Mouse (Mus musculus) intestine, embryonic 15.5 days (tissue): Measurements from ENCODE around the gene Ighmbp2. TPM values are rescaled to one million over a fixed set of nuclear protein-coding genes. Genes with fewer than 3 reads are reported as not detected.

Experiments used
- ATAC-seq: fragments of 200-750 bp; cut with Nextera tagmentation; 2 replicates; pipeline ENCODE4 v1.8.0; 2017; ENCODE audit warnings: moderate TSS enrichment, moderate library complexity
- H3K27ac ChIP-seq: fragments of 300-500 bp; sonication (generic); 2 replicates; pipeline ENCODE4 v1.5.1; 2015; ENCODE audit warnings: mild to moderate bottlenecking, inconsistent platforms
- H3K27me3 ChIP-seq: fragments of 300-500 bp; sonication (generic); replicated peaks from 2 replicates; pipeline ENCODE4 v1.6.1; 2015; ENCODE audit warnings: inconsistent platforms
- H3K36me3 ChIP-seq: fragments of 300-500 bp; sonication (generic); 2 replicates; pipeline ENCODE4 v1.6.1; 2015; ENCODE audit warnings: inconsistent platforms
- H3K4me1 ChIP-seq: fragments of 300-500 bp; sonication (generic); replicated peaks from 2 replicates; pipeline ENCODE4 v1.6.1; 2015; ENCODE audit warnings: inconsistent platforms
- H3K4me2 ChIP-seq: fragments of 300-500 bp; sonication (generic); replicated peaks from 2 replicates; pipeline ENCODE4 v1.6.1; 2015; ENCODE audit warnings: mild to moderate bottlenecking, inconsistent platforms
- H3K4me3 ChIP-seq: fragments of 300-500 bp; sonication (generic); replicated peaks from 2 replicates; pipeline ENCODE4 v1.5.1; 2015; ENCODE audit warnings: inconsistent platforms
- H3K9ac ChIP-seq: fragments of 300-500 bp; sonication (generic); 2 replicates; pipeline ENCODE4 v1.6.1; 2015; ENCODE audit warnings: inconsistent platforms
- H3K9me3 ChIP-seq: fragments of 300-500 bp; sonication (generic); 2 replicates; pipeline ENCODE4 v1.6.1; 2016; ENCODE audit warnings: inconsistent platforms
- WGBS: fragments of 180-500 bp; shearing (Covaris S2); methylation state at CpG from one replicate; pipeline ENCODE4 v1.1.7; 2015; 5-methylcytosine and 5-hydroxymethylcytosine counted together
- polyA plus RNA-seq: library from polyadenylated mRNA; unstranded; fragments of >200 nt; fragmentation: Nextera tagmentation; extraction: Ambion mirVana; gene quantifications from 2 replicates; pipeline ENCODE4 v1.2.1, GENCODE M21; 2015

Gene Ighmbp2
- 7.7 and 8.8 TPM in 2 replicates for polyA plus RNA-seq

- Histone ChIP-seq H3K27me3 (no peaks in the 10 kb centered on the region), H3K9me3 (no peaks in the 10 kb centered on the region), H3K36me3 (0 out of 2 replicates have a peak, but pooled peaks cover 8% of the 10 kb centered on the region), H3K4me2 (peak within 1 kb of the TSS; percentile 66), H3K27ac (peak within 1 kb of the TSS; percentile 66), H3K9ac (peak within 1 kb of the TSS; percentile 76), H3K4me1 (peaks cover 7% of the 10 kb centered on the region), H3K4me3 (peak within 1 kb of the TSS; percentile 85)
- peak; percentile 95 for ATAC-seq
- under 1% methylated on average over 49 of the region's 49 CpGs for WGBS
Measured at GRCm38 (mm10) chr19:3282572-3283467, at the start of gene Ighmbp2, which contains the start of gene Mrpl21. Ighmbp2 (minus strand) TSS chr19:3283017. Mrpl21 (plus strand) TSS chr19:3282901.

- Histone ChIP-seq H3K27me3 (no peaks in the 10 kb centered on the region), H3K36me3 (no peaks in the 10 kb centered on the region), H3K4me1 (peaks cover 36% of the 10 kb centered on the region), H3K9me3 (no peaks in the 10 kb centered on the region), H3K9ac (no peak overlapping the region), H3K27ac (0 out of 2 replicates have a peak overlapping the region, but pooled peaks have one; percentile 94), H3K4me3 (no peak overlapping the region), H3K4me2 (peak overlapping the region; percentile 97)
- WGBS = 82% methylated on average over 12 of the region's 12 CpGs
- ATAC-seq = no peak
Measured at GRCm38 (mm10) chr19:3326479-3327047, 43.7 kb upstream of the Ighmbp2 start.

GRCm38 (mm10) chr19:3325771-3326478 lies 43.1 kb upstream of the Ighmbp2 start:
- H3K4me3 ChIP-seq = peak overlapping the region; percentile 63
- H3K9ac ChIP-seq = no peak overlapping the region
- no peak; the same call in 1 of the 2 replicates for ATAC-seq
- no peaks in the 10 kb centered on the region for H3K27me3 ChIP-seq
- 30% methylated on average over 15 of the region's 15 CpGs for WGBS
- H3K4me2 ChIP-seq = peak overlapping the region; percentile 97
- H3K36me3 ChIP-seq = no peaks in the 10 kb centered on the region
- peak overlapping the region; percentile 94; the same call in 1 of the 2 replicates for H3K27ac ChIP-seq
- H3K4me1 ChIP-seq = peaks cover 41% of the 10 kb centered on the region
- H3K9me3 ChIP-seq = no peaks in the 10 kb centered on the region

- ATAC-seq = peak; percentile 81
- peak overlapping the region; percentile 97 for H3K4me2 ChIP-seq
- peak overlapping the region; percentile 63 for H3K4me3 ChIP-seq
- peak overlapping the region; percentile 63 for H3K9ac ChIP-seq
- no peaks in the 10 kb centered on the region for H3K9me3 ChIP-seq
- no peaks in the 10 kb centered on the region for H3K27me3 ChIP-seq
- peaks cover 41% of the 10 kb centered on the region for H3K4me1 ChIP-seq
- WGBS = under 1% methylated on average over 59 of the region's 59 CpGs
- no peaks in the 10 kb centered on the region for H3K36me3 ChIP-seq
- peak overlapping the region; percentile 94 for H3K27ac ChIP-seq
Measured at GRCm38 (mm10) chr19:3324931-3325711, 42.3 kb upstream of the Ighmbp2 start.

GRCm38 (mm10) chr19:3324271-3324811 lies 41.5 kb upstream of the Ighmbp2 start:
- H3K27me3 ChIP-seq = no peaks in the 10 kb centered on the region
- H3K9me3 ChIP-seq = no peaks in the 10 kb centered on the region
- 4% methylated on average over 17 of the region's 17 CpGs for WGBS
- H3K4me1 ChIP-seq = peaks cover 47% of the 10 kb centered on the region
- no peak for ATAC-seq
- H3K4me2 ChIP-seq = peak overlapping the region; percentile 97
- H3K9ac ChIP-seq = peak overlapping the region; percentile 63
- H3K4me3 ChIP-seq = peak overlapping the region; percentile 63
- peak overlapping the region; percentile 94 for H3K27ac ChIP-seq
- no peaks in the 10 kb centered on the region for H3K36me3 ChIP-seq

GRCm38 (mm10) chr19:3323753-3324270 lies 41.0 kb upstream of the Ighmbp2 start:
- no peaks in the 10 kb centered on the region for H3K27me3 ChIP-seq
- peaks cover 48% of the 10 kb centered on the region for H3K4me1 ChIP-seq
- H3K9me3 ChIP-seq = no peaks in the 10 kb centered on the region
- peak overlapping the region; percentile 94 for H3K27ac ChIP-seq
- peak; percentile 1; the same call in 1 of the 2 replicates for ATAC-seq
- H3K4me2 ChIP-seq = peak overlapping the region; percentile 97
- WGBS = under 1% methylated on average over 34 of the region's 34 CpGs
- H3K36me3 ChIP-seq = no peaks in the 10 kb centered on the region
- peak overlapping the region; percentile 63 for H3K4me3 ChIP-seq
- H3K9ac ChIP-seq = peak overlapping the region; percentile 63

GRCm38 (mm10) chr19:3323201-3323621 lies 40.4 kb upstream of the Ighmbp2 start:
- H3K9ac ChIP-seq = peak overlapping the region; percentile 63
- H3K4me3 ChIP-seq = peak overlapping the region; percentile 63
- under 1% methylated on average over 47 of the region's 47 CpGs for WGBS
- peak; percentile 82 for ATAC-seq
- H3K27me3 ChIP-seq = no peaks in the 10 kb centered on the region
- peaks cover 48% of the 10 kb centered on the region for H3K4me1 ChIP-seq
- H3K4me2 ChIP-seq = peak overlapping the region; percentile 97
- peak overlapping the region; percentile 94 for H3K27ac ChIP-seq
- H3K36me3 ChIP-seq = no peaks in the 10 kb centered on the region
- no peaks in the 10 kb centered on the region for H3K9me3 ChIP-seq

GRCm38 (mm10) chr19:3322261-3322969 lies 39.6 kb upstream of the Ighmbp2 start, which contains the start of gene Cpt1a:
Cpt1a (plus strand) TSS chr19:3322334.
- H3K27me3 ChIP-seq = no peaks in the 10 kb centered on the region
- H3K4me3 ChIP-seq = peak within 1 kb of the TSS; percentile 63
- 5% methylated on average over 26 of the region's 26 CpGs for WGBS
- peak within 1 kb of the TSS; percentile 94 for H3K27ac ChIP-seq
- H3K36me3 ChIP-seq = no peaks in the 10 kb centered on the region
- H3K9ac ChIP-seq = peak within 1 kb of the TSS; percentile 63; the same call in 1 of the 2 replicates
- H3K4me2 ChIP-seq = peak within 1 kb of the TSS; percentile 97
- 0 out of 2 replicates have a peak, but pooled peaks have one; percentile 7 for ATAC-seq
- no peaks in the 10 kb centered on the region for H3K9me3 ChIP-seq
- peaks cover 48% of the 10 kb centered on the region for H3K4me1 ChIP-seq

- peaks cover 48% of the 10 kb centered on the region for H3K4me1 ChIP-seq
- H3K36me3 ChIP-seq = no peaks in the 10 kb centered on the region
- H3K27me3 ChIP-seq = no peaks in the 10 kb centered on the region
- peak; percentile 21 for ATAC-seq
- H3K27ac ChIP-seq = peak overlapping the region; percentile 62; the same call in 1 of the 2 replicates
- peak overlapping the region; percentile 63; the same call in 1 of the 2 replicates for H3K4me3 ChIP-seq
- no peaks in the 10 kb centered on the region for H3K9me3 ChIP-seq
- H3K4me2 ChIP-seq = peak overlapping the region; percentile 97
- WGBS = 9% methylated on average over 11 of the region's 11 CpGs
- H3K9ac ChIP-seq = no peak overlapping the region
Measured at GRCm38 (mm10) chr19:3321617-3322016, 38.8 kb upstream of the Ighmbp2 start.

GRCm38 (mm10) chr19:3320801-3321200 lies 38.0 kb upstream of the Ighmbp2 start:
- Histone ChIP-seq H3K27me3 (no peaks in the 10 kb centered on the region), H3K27ac (no peak overlapping the region), H3K36me3 (no peaks in the 10 kb centered on the region), H3K4me1 (peaks cover 40% of the 10 kb centered on the region), H3K9ac (no peak overlapping the region), H3K9me3 (no peaks in the 10 kb centered on the region), H3K4me3 (no peak overlapping the region), H3K4me2 (no peak overlapping the region)
- ATAC-seq = no peak
- WGBS = 81% methylated on average over 3 of the region's 3 CpGs
